Mouse (Mus musculus) CH12.LX (cell line): Measurements from ENCODE around the gene Eid1. TPM values are rescaled to one million over a fixed set of nuclear protein-coding genes. Genes with fewer than 3 reads are reported as not detected.

Experiments
- DNase-seq: peaks from one replicate; pipeline ENCODE4 v3.0.0-alpha.2; 2013; ENCODE audit errors: extremely low read depth
- H3K27ac ChIP-seq: 2 replicates; pipeline ENCODE4 v1.5.1; 2012; ENCODE audit warnings: low read depth, mild to moderate bottlenecking, control low read depth, moderate library complexity; ENCODE audit not compliant: insufficient read depth
- H3K27me3 ChIP-seq: replicated peaks from 2 replicates; pipeline ENCODE3; 2012; ENCODE audit warnings: inconsistent platforms
- H3K36me3 ChIP-seq, 2 experiments: replicated peaks in 1 of 2; 2 replicates each; pipeline versions ENCODE3 to v1.6.1; 2012; ENCODE audit warnings: inconsistent platforms in 1 of 2, low read length in 1 of 2, mild to moderate bottlenecking in 1 of 2, mixed read lengths in 1 of 2, moderate library complexity in 1 of 2; ENCODE audit not compliant: control insufficient read depth in 1 of 2, insufficient read depth in 1 of 2
- H3K4me1 ChIP-seq, 2 experiments: 2 replicates each; pipeline ENCODE4 v1.6.1; 2012; ENCODE audit warnings: inconsistent platforms in 1 of 2, moderate library complexity in 1 of 2; ENCODE audit not compliant: insufficient read depth in 2 of 2, control insufficient read depth in 1 of 2
- H3K4me2 ChIP-seq: 2 replicates; pipeline ENCODE4 v1.6.1; 2012; ENCODE audit warnings: low read depth, mild to moderate bottlenecking, control low read depth; ENCODE audit not compliant: poor library complexity, insufficient read depth, severe bottlenecking
- H3K4me3 ChIP-seq, 3 experiments: fragments of 150-350 bp in 1 of 3; sonication (generic) in 1 of 3; replicated peaks in 1 of 3; 2 replicates each; pipeline versions ENCODE3 to v1.5.1; 2011 to 2012; ENCODE audit warnings: low read depth in 2 of 3, low read length in 2 of 3, mild to moderate bottlenecking in 2 of 3, moderate library complexity in 2 of 3, control low read depth in 1 of 3, improper control_type of control experiment in 1 of 3, inconsistent platforms in 1 of 3, mixed read lengths in 1 of 3; ENCODE audit not compliant: poor library complexity in 1 of 3
- H3K79me2 ChIP-seq: replicated peaks from 2 replicates; pipeline ENCODE4 v1.6.1; 2012; ENCODE audit warnings: mild to moderate bottlenecking, moderate library complexity; ENCODE audit not compliant: control insufficient read depth, poor library complexity, insufficient read depth, severe bottlenecking; ENCODE audit errors: extremely low read depth
- H3K9ac ChIP-seq: 2 replicates; pipeline ENCODE4 v1.6.1; 2012; ENCODE audit warnings: low read depth, mild to moderate bottlenecking, control low read depth, moderate library complexity; ENCODE audit not compliant: insufficient read depth
- H3K9me3 ChIP-seq: replicated peaks from 2 replicates; pipeline ENCODE3; 2012; ENCODE audit warnings: low read length, inconsistent platforms, mixed read lengths
- BHLHE40 ChIP-seq: IDR thresholded peaks from 2 replicates; pipeline ENCODE4 v1.6.1; 2011; ENCODE audit warnings: mild to moderate bottlenecking, low read depth, low read length, improper control_type of control experiment
- CTCF ChIP-seq, 2 experiments: IDR thresholded peaks in 1 of 2; conservative IDR thresholded peaks in 1 of 2; 2 replicates each; pipeline ENCODE4 v1.5.1; 2011 to 2012; ENCODE audit warnings: low read depth in 2 of 2, low read length in 2 of 2, improper control_type of control experiment in 1 of 2, inconsistent platforms in 1 of 2, mild to moderate bottlenecking in 1 of 2, moderate library complexity in 1 of 2
- ETS1 ChIP-seq: conservative IDR thresholded peaks from 2 replicates; pipeline ENCODE4 v1.6.1; 2012; ENCODE audit warnings: low read depth, mild to moderate bottlenecking, inconsistent platforms, low read length, improper control_type of control experiment, moderate library complexity
- HCFC1 ChIP-seq: IDR thresholded peaks from 2 replicates; pipeline ENCODE4 v1.6.1; 2012; ENCODE audit warnings: low read depth, mild to moderate bottlenecking, inconsistent platforms, low read length, improper control_type of control experiment
- JUND ChIP-seq: conservative IDR thresholded peaks from 2 replicates; pipeline ENCODE4 v1.6.1; 2011; ENCODE audit warnings: low read depth, low read length, improper control_type of control experiment
- KAT2A ChIP-seq: IDR thresholded peaks from 2 replicates; pipeline ENCODE4 v1.6.1; 2012; ENCODE audit warnings: low read length, improper control_type of control experiment, inconsistent platforms; ENCODE audit not compliant: insufficient replicate concordance
- MEF2A ChIP-seq: IDR thresholded peaks from 2 replicates; pipeline ENCODE4 v1.6.1; 2014; ENCODE audit warnings: low read depth, mild to moderate bottlenecking, inconsistent platforms, low read length, improper control_type of control experiment, borderline replicate concordance
- NELFE ChIP-seq: IDR thresholded peaks from 2 replicates; pipeline ENCODE4 v1.6.1; 2011; ENCODE audit warnings: low read depth, low read length, improper control_type of control experiment
- NRF1 ChIP-seq: IDR thresholded peaks from 2 replicates; pipeline ENCODE4 v1.6.1; 2014; ENCODE audit warnings: low read depth, mild to moderate bottlenecking, inconsistent platforms, low read length, improper control_type of control experiment, moderate library complexity
- PAX5 ChIP-seq: IDR thresholded peaks from 2 replicates; pipeline ENCODE4 v1.6.1; 2012; ENCODE audit warnings: low read length, inconsistent platforms, mixed read lengths
- POLR2A ChIP-seq: IDR thresholded peaks from 2 replicates; pipeline ENCODE4 v1.6.1; 2011; ENCODE audit warnings: low read depth, mild to moderate bottlenecking, improper control_type of control experiment, low read length
- RAD21 ChIP-seq: IDR thresholded peaks from 2 replicates; pipeline ENCODE4 v1.6.1; 2011; ENCODE audit warnings: low read depth, mild to moderate bottlenecking, low read length, improper control_type of control experiment, moderate library complexity
- SIN3A ChIP-seq: IDR thresholded peaks from 2 replicates; pipeline ENCODE4 v1.6.1; 2012; ENCODE audit warnings: low read length, improper control_type of control experiment, inconsistent platforms
- TBP ChIP-seq: conservative IDR thresholded peaks from 2 replicates; pipeline ENCODE4 v1.6.1; 2011; ENCODE audit warnings: low read depth, low read length, improper control_type of control experiment
- ZNF384 ChIP-seq: IDR thresholded peaks from 2 replicates; pipeline ENCODE4 v1.6.1; 2012; ENCODE audit warnings: low read depth, low read length, improper control_type of control experiment, inconsistent platforms
- dilution Hi-C: fragments of 300-500 bp; cut with MboI; formaldehyde crosslinking; loops from 2 replicates; pipeline ENCODE4 v1.14.3; 2020; ENCODE audit warnings: low sequenced_read_pairs; ENCODE audit not compliant: extremely low pct_unique_long_range_greater_than_20kb, extremely low pct_ligation_motif_present
- in situ Hi-C: fragments of 300-500 bp; cut with MboI; formaldehyde crosslinking; loops from 3 replicates; pipeline ENCODE4 v1.14.3; 2019; ENCODE audit warnings: low sequenced_read_pairs, low pct_ligation_motif_present, low pct_unique_long_range_greater_than_20kb, mixed read lengths
- polyA plus RNA-seq: library from polyadenylated mRNA; unstranded; fragments of >175 nt; gene quantifications from 2 replicates; pipeline ENCODE4 v1.2.1, GENCODE M21; 2012; ENCODE audit warnings: low read depth; ENCODE audit not compliant: insufficient read length
- total RNA-seq, 2 experiments: library from RNA; depleted of rRNA; stranded (reverse); fragments of 300-350 nt in 1 of 2; fragments of >200 nt in 1 of 2; gene quantifications; 2 replicates each; pipeline ENCODE4 v1.2.3; 2012 to 2014

Gene Eid1
- total and polyA plus RNA-seq, 3 experiments: 15.4 to 39.8 (median 20.4) TPM

DNA sequence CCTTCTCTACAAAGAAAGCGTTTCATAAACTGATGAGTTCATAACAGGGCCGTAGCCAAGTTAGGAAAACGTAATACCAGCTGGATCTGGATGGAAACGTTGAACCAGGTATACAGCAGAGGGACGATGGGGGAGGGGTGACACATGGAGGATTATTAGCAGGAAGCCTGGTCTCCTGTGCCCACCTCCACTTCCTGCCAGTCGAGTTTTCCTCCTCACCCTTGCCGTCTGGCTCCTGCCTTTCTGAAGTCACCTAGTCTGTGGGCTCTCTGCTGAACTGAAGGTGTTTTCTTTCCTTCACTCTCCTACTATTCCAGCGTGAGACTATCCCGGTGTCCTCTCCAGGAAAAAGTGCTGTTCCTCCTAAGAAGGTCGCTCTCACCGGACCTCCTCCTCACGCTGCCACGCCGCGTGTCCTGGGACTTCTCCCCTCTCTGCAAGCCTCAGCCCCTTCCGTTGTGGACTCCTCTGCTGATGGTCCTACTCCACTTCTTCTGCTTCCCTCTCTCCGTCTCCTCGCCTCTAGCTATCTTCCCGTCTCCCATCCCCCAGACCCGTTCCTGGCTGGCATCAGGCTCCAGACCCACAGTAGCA, 12.3 kb upstream of the Eid1 start:
- no peak overlapping the region for H3K27ac ChIP-seq
- no peaks in the 10 kb centered on the region for H3K36me3 ChIP-seq
- in situ Hi-C loops (loop anchor here (5.0 to 25.0 kb wide), 2 partner anchors 67 to 377 kb away; partner anchors contain the start of gene Fgf7), dilution Hi-C loops (no loop called here)
- TF ChIP-seq POLR2A: no peak
- no peak for TF ChIP-seq HCFC1
- TF ChIP-seq NELFE: no peak
- TF ChIP-seq NRF1: no peak
- TF ChIP-seq KAT2A: no peak
- no peak for TF ChIP-seq PAX5
- TF ChIP-seq TBP: no peak
- TF ChIP-seq CTCF (conservative IDR thresholded peaks at IDR 0.05 in 1 of 2, IDR thresholded peaks at IDR 0.05 in 1 of 2; ENCODE audit: low read depth in 2 of 2, low read length in 2 of 2): no peak
- TF ChIP-seq ETS1: no peak
- no peak for TF ChIP-seq SIN3A
- TF ChIP-seq RAD21: no peak
- TF ChIP-seq JUND: no peak
- no peaks in the 10 kb centered on the region for H3K79me2 ChIP-seq
- H3K4me2 ChIP-seq: no peak overlapping the region
- DNase-seq: no peak
- peaks cover 4% of the 10 kb centered on the region for H3K9me3 ChIP-seq
- no peak overlapping the region for H3K9ac ChIP-seq
- no peaks in the 10 kb centered on the region for H3K27me3 ChIP-seq
- H3K4me3 ChIP-seq: no peak overlapping the region
- peaks cover 8 to 15% of the 10 kb centered on the region in 2 experiments; a peak in 3 of 4 replicates for H3K4me1 ChIP-seq

DNA sequence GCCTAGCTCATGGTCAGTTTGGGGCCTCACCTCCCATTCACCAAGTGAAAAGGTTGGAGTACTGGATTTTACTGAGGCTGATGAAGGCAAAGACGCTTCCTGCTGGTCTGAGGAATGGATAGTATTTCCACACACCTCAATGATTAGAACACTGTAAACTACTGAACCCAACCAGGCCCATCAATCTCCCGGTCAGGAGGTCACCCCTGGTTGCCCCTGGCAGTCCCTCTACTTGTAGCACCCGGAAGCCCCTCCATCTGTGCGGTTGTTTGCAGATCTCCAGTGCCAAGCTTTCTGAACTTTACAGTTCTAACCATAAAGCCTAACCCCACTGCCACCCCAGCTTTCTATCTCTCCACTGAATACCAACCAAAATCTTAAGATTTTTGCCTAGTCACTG, 11.7 kb upstream of the Eid1 start:
- dilution Hi-C loops: no loop called here
- H3K27me3 ChIP-seq: no peaks in the 10 kb centered on the region
- no peaks in the 10 kb centered on the region for H3K36me3 ChIP-seq
- no peak overlapping the region for H3K27ac ChIP-seq
- H3K9ac ChIP-seq: no peak overlapping the region
- H3K4me3 ChIP-seq: no peak overlapping the region
- peaks cover 8 to 20% of the 10 kb centered on the region in 2 experiments; a peak in 3 of 4 replicates for H3K4me1 ChIP-seq
- in situ Hi-C loops: loop anchor here (5.0 to 25.0 kb wide), 2 partner anchors 66 to 376 kb away; partner anchors contain the start of gene Fgf7
- DNase-seq: no peak
- no peaks in the 10 kb centered on the region for H3K79me2 ChIP-seq
- H3K9me3 ChIP-seq: peaks cover 4% of the 10 kb centered on the region
- no peak overlapping the region for H3K4me2 ChIP-seq
- TF ChIP-seq HCFC1: no peak
- TF ChIP-seq MEF2A: no peak
- TF ChIP-seq BHLHE40: no peak
- TF ChIP-seq ZNF384: no peak
